Mouse (Mus musculus) heart, adult 2 months (tissue): ENCODE data around the gene Tubg2. TPM values are rescaled to one million over a fixed set of nuclear protein-coding genes. Genes with fewer than 3 reads are reported as not detected.
"Not testable (repeated sequence)": the region's sequence is repeated elsewhere in the genome, so short reads cannot be mapped to it uniquely, and the experiment has no call there.

Experiments
- DNase-seq, 2 experiments: peaks; one replicate each; pipeline ENCODE4 v3.0.0; 2021
- H3K27ac ChIP-seq: fragments of 200-600 bp; 2 replicates; pipeline ENCODE4 v1.8.1; 2022
- H3K27me3 ChIP-seq: fragments of 200-500 bp; 2 replicates; pipeline ENCODE4 v1.6.1; 2012; ENCODE audit warnings: mild to moderate bottlenecking, low read length, inconsistent platforms, mixed read lengths; ENCODE audit not compliant: control insufficient read depth, insufficient read depth
- H3K36me3 ChIP-seq: fragments of 200-500 bp; 2 replicates; pipeline ENCODE4 v1.6.1; 2012; ENCODE audit warnings: low read length, inconsistent platforms; ENCODE audit not compliant: control insufficient read depth, insufficient read depth
- H3K4me1 ChIP-seq: fragments of 200-500 bp; 2 replicates; pipeline ENCODE4 v1.6.1; 2011; ENCODE audit warnings: low read length; ENCODE audit not compliant: control insufficient read depth, insufficient read depth
- H3K4me3 ChIP-seq: fragments of 200-600 bp; 2 replicates; pipeline ENCODE4 v1.8.1; 2022
- H3K79me2 ChIP-seq: fragments of 200-500 bp; replicated peaks from 2 replicates; pipeline ENCODE4 v1.6.1; 2012; ENCODE audit warnings: mild to moderate bottlenecking, inconsistent platforms, low read length, moderate library complexity, mixed read lengths; ENCODE audit not compliant: control insufficient read depth, insufficient read depth
- H3K9ac ChIP-seq: fragments of 200-500 bp; 2 replicates; pipeline ENCODE4 v1.6.1; 2012; ENCODE audit warnings: low read depth, mild to moderate bottlenecking, control low read depth, inconsistent platforms, low read length, mixed read lengths
- CTCF ChIP-seq: fragments of 200-600 bp; IDR thresholded peaks from 2 replicates; pipeline ENCODE4 v1.8.1; 2022; ENCODE audit warnings: antibody characterized with exemption, mild to moderate bottlenecking, moderate library complexity
- EP300 ChIP-seq: fragments of 200-500 bp; IDR thresholded peaks from 2 replicates; pipeline ENCODE4 v1.6.1; 2011; ENCODE audit warnings: low read depth, low read length, control low read depth; ENCODE audit not compliant: insufficient read depth
- POLR2A ChIP-seq: fragments of 200-500 bp; IDR thresholded peaks from 2 replicates; pipeline ENCODE4 v1.6.1; 2011; ENCODE audit warnings: mild to moderate bottlenecking, low read depth, low read length, control low read depth; ENCODE audit not compliant: insufficient read depth
- WGBS: fragments of 180-500 bp; shearing (Covaris S2); methylation state at CpG from one replicate; pipeline ENCODE4 v1.1.7; 2018; 5-methylcytosine and 5-hydroxymethylcytosine counted together
- intact Hi-C: fragments of 180-260 bp; cut with DNase I; formaldehyde crosslinking; loops from one replicate; pipeline ENCODE4 v1.15.1; 2025
- polyA plus RNA-seq: library from polyadenylated mRNA; depleted of rRNA; stranded (reverse); fragments of >200 nt; gene quantifications from 2 replicates; pipeline ENCODE4 v1.2.3, GENCODE M21; 2012
- total RNA-seq, 2 experiments: library from RNA; stranded (reverse); gene quantifications; 2 replicates each; pipeline ENCODE4 v1.2.3; 2021

Tubg2 gene
- total and polyA plus RNA-seq, 3 experiments, result 2.9 to 3.5 (median 3.5) TPM

- H3K9ac ChIP-seq, result 0 out of 2 replicates have a peak overlapping the region, but pooled peaks have one; percentile 36
- peak overlapping the region; percentile 66; the same call in 1 of the 2 replicates for H3K4me3 ChIP-seq
- H3K36me3 ChIP-seq, result peaks cover 17% of the 10 kb centered on the region
- no peak for DNase-seq
- H3K27me3 ChIP-seq, result no peaks in the 10 kb centered on the region
- no peak overlapping the region; the same call in 1 of the 2 replicates for H3K27ac ChIP-seq
- peaks cover 7% of the 10 kb centered on the region for H3K4me1 ChIP-seq
- peaks cover 6% of the 10 kb centered on the region; the same call in 1 of the 2 replicates for H3K79me2 ChIP-seq
- TF ChIP-seq POLR2A (no peak), EP300 (no peak), CTCF (no peak)
- intact Hi-C loops, result loop anchor here (2.0 kb wide), 2 partner anchors 31 to 57 kb away; partner anchors contain the start of genes Ccr10 and Mlx
- WGBS, result 8% methylated on average over 4 of the region's 4 CpGs
Observed at GRCm38 (mm10) chr11:101118105-101118504, 37.6 kb upstream of the Tubg2 start.

GRCm38 (mm10) chr11:101119131-101119760 is 36.5 kb upstream of the Tubg2 start:
- H3K27ac ChIP-seq, result peak overlapping the region; percentile 98
- peak; percentile 51 for TF ChIP-seq CTCF
- no peak for TF ChIP-seq POLR2A
- TF ChIP-seq EP300, result no peak
- H3K4me3 ChIP-seq, result peak overlapping the region; percentile 66
- H3K9ac ChIP-seq, result peak overlapping the region; percentile 91
- no peaks in the 10 kb centered on the region for H3K27me3 ChIP-seq
- peaks cover 15% of the 10 kb centered on the region for H3K36me3 ChIP-seq
- intact Hi-C loops, result loop anchor here (2.0 kb wide), 2 partner anchors 32 to 56 kb away; partner anchors contain the start of genes Ccr10 and Mlx
- peaks cover 7% of the 10 kb centered on the region for H3K4me1 ChIP-seq
- WGBS, result under 1% methylated on average over 38 of the region's 39 CpGs
- H3K79me2 ChIP-seq, result peaks cover 4% of the 10 kb centered on the region; the same call in 1 of the 2 replicates
- DNase-seq, result no peak

- under 1% methylated on average over 61 of the region's 61 CpGs for WGBS
- peak; percentile 94 for TF ChIP-seq POLR2A
- TF ChIP-seq CTCF, result 0 out of 2 replicates have a peak, but pooled peaks have one; percentile 0
- TF ChIP-seq EP300, result no peak; the same call in 1 of the 2 replicates
- Histone ChIP-seq H3K79me2 (peaks cover 4% of the 10 kb centered on the region; the same call in 1 of the 2 replicates), H3K27me3 (no peaks in the 10 kb centered on the region), H3K4me3 (peak within 1 kb of the TSS; percentile 72), H3K4me1 (peaks cover 7% of the 10 kb centered on the region), H3K27ac (peak within 1 kb of the TSS; percentile 98), H3K36me3 (peaks cover 15% of the 10 kb centered on the region), H3K9ac (peak within 1 kb of the TSS; percentile 91)
- intact Hi-C loops, result loop anchor here (2.0 kb wide), 3 partner anchors 23 to 55 kb away; partner anchors contain the start of genes Ccr10 and Mlx
- peak; percentile 99 for DNase-seq
Observed at GRCm38 (mm10) chr11:101119761-101120544, 35.8 kb upstream of the Tubg2 start, which contains the start of the genes Retreg3 and Tubg1. Retreg3 (minus strand) TSS chr11:101119893. Tubg1 (plus strand) TSS chr11:101119938.

GRCm38 (mm10) chr11:101120545-101121188 is 35.0 kb upstream of the Tubg2 start:
- peak in 1 of 2 experiments; percentile 53 for DNase-seq
- TF ChIP-seq CTCF (no peak), EP300 (no peak), POLR2A (no peak)
- 20% methylated on average over 19 of the region's 19 CpGs for WGBS
- peaks cover 7% of the 10 kb centered on the region for H3K4me1 ChIP-seq
- H3K9ac ChIP-seq, result peak overlapping the region; percentile 63
- intact Hi-C loops, result loop anchor here (2.0 kb wide), 1 partner anchor 24 kb away; no protein-coding TSS in a partner anchor
- peaks cover 4% of the 10 kb centered on the region; the same call in 1 of the 2 replicates for H3K79me2 ChIP-seq
- H3K36me3 ChIP-seq, result peaks cover 11% of the 10 kb centered on the region
- no peaks in the 10 kb centered on the region for H3K27me3 ChIP-seq
- H3K4me3 ChIP-seq, result peak overlapping the region; percentile 72
- H3K27ac ChIP-seq, result peak overlapping the region; percentile 84

GRCm38 (mm10) chr11:101124494-101124893 is 31.2 kb upstream of the Tubg2 start:
- WGBS, result 96% methylated on average over 8 of the region's 8 CpGs
- H3K79me2 ChIP-seq, H3K36me3 ChIP-seq, DNase-seq, H3K27me3 ChIP-seq, intact Hi-C loops, H3K27ac ChIP-seq, H3K4me3 ChIP-seq, H3K4me1 ChIP-seq, H3K9ac ChIP-seq: not testable (repeated sequence)

- intact Hi-C loops, H3K27me3 ChIP-seq, H3K36me3 ChIP-seq, H3K79me2 ChIP-seq, H3K4me3 ChIP-seq, H3K4me1 ChIP-seq, H3K27ac ChIP-seq, DNase-seq, H3K9ac ChIP-seq: not testable (repeated sequence)
- 95% methylated on average over 9 of the region's 9 CpGs for WGBS
Observed at GRCm38 (mm10) chr11:101125008-101125407, 30.7 kb upstream of the Tubg2 start.
